Mouse (Mus musculus) CH12.LX (cell line): Measurements from ENCODE around the gene Atp5g2. TPM values are rescaled to one million over a fixed set of nuclear protein-coding genes. Genes with fewer than 3 reads are reported as not detected.
"Not testable (repeated sequence)": the region's sequence is repeated elsewhere in the genome, so short reads cannot be mapped to it uniquely, and the experiment has no call there.

Experiments used
- DNase-seq: peaks from one replicate; pipeline ENCODE4 v3.0.0-alpha.2; 2013; ENCODE audit errors: extremely low read depth
- H3K27ac ChIP-seq: 2 replicates; pipeline ENCODE4 v1.5.1; 2012; ENCODE audit warnings: low read depth, mild to moderate bottlenecking, control low read depth, moderate library complexity; ENCODE audit not compliant: insufficient read depth
- H3K27me3 ChIP-seq: replicated peaks from 2 replicates; pipeline ENCODE3; 2012; ENCODE audit warnings: inconsistent platforms
- H3K36me3 ChIP-seq, 2 experiments: replicated peaks in 1 of 2; 2 replicates each; pipeline versions ENCODE3 to v1.6.1; 2012; ENCODE audit warnings: inconsistent platforms in 1 of 2, low read length in 1 of 2, mild to moderate bottlenecking in 1 of 2, mixed read lengths in 1 of 2, moderate library complexity in 1 of 2; ENCODE audit not compliant: control insufficient read depth in 1 of 2, insufficient read depth in 1 of 2
- H3K4me1 ChIP-seq, 2 experiments: 2 replicates each; pipeline ENCODE4 v1.6.1; 2012; ENCODE audit warnings: inconsistent platforms in 1 of 2, moderate library complexity in 1 of 2; ENCODE audit not compliant: insufficient read depth in 2 of 2, control insufficient read depth in 1 of 2
- H3K4me2 ChIP-seq: 2 replicates; pipeline ENCODE4 v1.6.1; 2012; ENCODE audit warnings: low read depth, mild to moderate bottlenecking, control low read depth; ENCODE audit not compliant: poor library complexity, insufficient read depth, severe bottlenecking
- H3K4me3 ChIP-seq, 3 experiments: fragments of 150-350 bp in 1 of 3; sonication (generic) in 1 of 3; replicated peaks in 1 of 3; 2 replicates each; pipeline versions ENCODE3 to v1.5.1; 2011 to 2012; ENCODE audit warnings: low read depth in 2 of 3, low read length in 2 of 3, mild to moderate bottlenecking in 2 of 3, moderate library complexity in 2 of 3, control low read depth in 1 of 3, improper control_type of control experiment in 1 of 3, inconsistent platforms in 1 of 3, mixed read lengths in 1 of 3; ENCODE audit not compliant: poor library complexity in 1 of 3
- H3K79me2 ChIP-seq: replicated peaks from 2 replicates; pipeline ENCODE4 v1.6.1; 2012; ENCODE audit warnings: mild to moderate bottlenecking, moderate library complexity; ENCODE audit not compliant: control insufficient read depth, poor library complexity, insufficient read depth, severe bottlenecking; ENCODE audit errors: extremely low read depth
- H3K9ac ChIP-seq: 2 replicates; pipeline ENCODE4 v1.6.1; 2012; ENCODE audit warnings: low read depth, mild to moderate bottlenecking, control low read depth, moderate library complexity; ENCODE audit not compliant: insufficient read depth
- H3K9me3 ChIP-seq: replicated peaks from 2 replicates; pipeline ENCODE3; 2012; ENCODE audit warnings: low read length, inconsistent platforms, mixed read lengths
- BHLHE40 ChIP-seq: IDR thresholded peaks from 2 replicates; pipeline ENCODE4 v1.6.1; 2011; ENCODE audit warnings: mild to moderate bottlenecking, low read depth, low read length, improper control_type of control experiment
- CHD1 ChIP-seq: IDR thresholded peaks from 2 replicates; pipeline ENCODE4 v1.6.1; 2012; ENCODE audit warnings: low read depth, low read length, improper control_type of control experiment, inconsistent platforms
- CHD2 ChIP-seq: IDR thresholded peaks from 2 replicates; pipeline ENCODE4 v1.6.1; 2011; ENCODE audit warnings: low read length, improper control_type of control experiment
- CTCF ChIP-seq, 2 experiments: IDR thresholded peaks in 1 of 2; conservative IDR thresholded peaks in 1 of 2; 2 replicates each; pipeline ENCODE4 v1.5.1; 2011 to 2012; ENCODE audit warnings: low read depth in 2 of 2, low read length in 2 of 2, improper control_type of control experiment in 1 of 2, inconsistent platforms in 1 of 2, mild to moderate bottlenecking in 1 of 2, moderate library complexity in 1 of 2
- ELF1 ChIP-seq: IDR thresholded peaks from 2 replicates; pipeline ENCODE4 v1.6.1; 2014; ENCODE audit warnings: low read depth, mild to moderate bottlenecking, inconsistent platforms, low read length, improper control_type of control experiment
- HCFC1 ChIP-seq: IDR thresholded peaks from 2 replicates; pipeline ENCODE4 v1.6.1; 2012; ENCODE audit warnings: low read depth, mild to moderate bottlenecking, inconsistent platforms, low read length, improper control_type of control experiment
- JUND ChIP-seq: conservative IDR thresholded peaks from 2 replicates; pipeline ENCODE4 v1.6.1; 2011; ENCODE audit warnings: low read depth, low read length, improper control_type of control experiment
- MAFK ChIP-seq: IDR thresholded peaks from 2 replicates; pipeline ENCODE4 v1.6.1; 2011; ENCODE audit warnings: low read length, improper control_type of control experiment; ENCODE audit not compliant: insufficient replicate concordance
- MAX ChIP-seq: IDR thresholded peaks from 2 replicates; pipeline ENCODE4 v1.6.1; 2011; ENCODE audit warnings: low read length, improper control_type of control experiment
- MAZ ChIP-seq: IDR thresholded peaks from 2 replicates; pipeline ENCODE4 v1.6.1; 2012; ENCODE audit warnings: low read depth, mild to moderate bottlenecking, inconsistent platforms, low read length, improper control_type of control experiment, moderate library complexity
- MEF2A ChIP-seq: IDR thresholded peaks from 2 replicates; pipeline ENCODE4 v1.6.1; 2014; ENCODE audit warnings: low read depth, mild to moderate bottlenecking, inconsistent platforms, low read length, improper control_type of control experiment, borderline replicate concordance
- MXI1 ChIP-seq: IDR thresholded peaks from 2 replicates; pipeline ENCODE4 v1.6.1; 2011; ENCODE audit warnings: mild to moderate bottlenecking, low read depth, low read length, improper control_type of control experiment
- MYC ChIP-seq: IDR thresholded peaks from 2 replicates; pipeline ENCODE4 v1.6.1; 2011; ENCODE audit warnings: low read depth, mild to moderate bottlenecking, improper control_type of control experiment, low read length
- POLR2AphosphoS2 ChIP-seq: IDR thresholded peaks from 2 replicates; pipeline ENCODE4 v1.6.1; 2011; ENCODE audit warnings: low read depth, low read length, improper control_type of control experiment
- RCOR1 ChIP-seq: conservative IDR thresholded peaks from 2 replicates; pipeline ENCODE4 v1.6.1; 2012; ENCODE audit warnings: low read depth, mild to moderate bottlenecking, inconsistent platforms, low read length, improper control_type of control experiment
- SIN3A ChIP-seq: IDR thresholded peaks from 2 replicates; pipeline ENCODE4 v1.6.1; 2012; ENCODE audit warnings: low read length, improper control_type of control experiment, inconsistent platforms
- USF1 ChIP-seq: IDR thresholded peaks from 2 replicates; pipeline ENCODE4 v1.6.1; 2014; ENCODE audit warnings: low read depth, mild to moderate bottlenecking, inconsistent platforms, low read length, improper control_type of control experiment
- USF2 ChIP-seq: conservative IDR thresholded peaks from 2 replicates; pipeline ENCODE4 v1.6.1; 2011; ENCODE audit warnings: low read depth, low read length, improper control_type of control experiment
- ZC3H11A ChIP-seq: IDR thresholded peaks from 2 replicates; pipeline ENCODE4 v1.6.1; 2012; ENCODE audit warnings: low read depth, mild to moderate bottlenecking, inconsistent platforms, low read length, improper control_type of control experiment
- ZNF384 ChIP-seq: IDR thresholded peaks from 2 replicates; pipeline ENCODE4 v1.6.1; 2012; ENCODE audit warnings: low read depth, low read length, improper control_type of control experiment, inconsistent platforms
- dilution Hi-C: fragments of 300-500 bp; cut with MboI; formaldehyde crosslinking; loops from 2 replicates; pipeline ENCODE4 v1.14.3; 2020; ENCODE audit warnings: low sequenced_read_pairs; ENCODE audit not compliant: extremely low pct_unique_long_range_greater_than_20kb, extremely low pct_ligation_motif_present
- in situ Hi-C: fragments of 300-500 bp; cut with MboI; formaldehyde crosslinking; loops from 3 replicates; pipeline ENCODE4 v1.14.3; 2019; ENCODE audit warnings: low sequenced_read_pairs, low pct_ligation_motif_present, low pct_unique_long_range_greater_than_20kb, mixed read lengths
- polyA plus RNA-seq: library from polyadenylated mRNA; unstranded; fragments of >175 nt; gene quantifications from 2 replicates; pipeline ENCODE4 v1.2.1, GENCODE M21; 2012; ENCODE audit warnings: low read depth; ENCODE audit not compliant: insufficient read length
- total RNA-seq, 2 experiments: library from RNA; depleted of rRNA; stranded (reverse); fragments of 300-350 nt in 1 of 2; fragments of >200 nt in 1 of 2; gene quantifications; 2 replicates each; pipeline ENCODE4 v1.2.3; 2012 to 2014

Gene Atp5g2
- total and polyA plus RNA-seq, 3 experiments = 33.9 to 589 (median 281) TPM

DNA sequence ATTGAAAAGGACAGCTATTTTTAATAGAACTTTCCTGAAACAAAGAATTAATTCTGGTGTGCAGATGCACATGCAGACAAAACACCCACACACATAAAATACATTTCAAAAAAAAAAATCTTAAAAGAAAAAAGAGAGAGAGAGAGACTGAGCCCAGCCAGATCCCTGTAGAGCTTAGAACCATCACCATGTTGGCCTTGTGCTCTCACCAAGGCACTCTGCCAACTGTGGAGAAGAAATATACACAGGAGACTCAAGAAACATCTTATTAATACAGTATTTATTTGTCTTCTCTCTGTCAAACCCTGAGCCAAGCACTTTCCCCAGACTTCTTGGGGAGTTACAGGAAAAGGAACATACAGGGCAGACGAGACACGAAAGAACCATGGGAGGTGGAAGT lies 9.6 kb downstream of the Atp5g2 start:
- peaks cover 59 to 79% of the 10 kb centered on the region in 2 experiments for H3K36me3 ChIP-seq

GRCm38 (mm10) chr15:102657926-102658381 lies 14.2 kb downstream of the Atp5g2 start:
- no peaks in the 10 kb centered on the region for H3K9me3 ChIP-seq
- no peak overlapping the region for H3K4me3 ChIP-seq
- no peak overlapping the region for H3K27ac ChIP-seq
- H3K36me3 ChIP-seq = peaks cover 17 to 34% of the 10 kb centered on the region in 2 experiments
- no peaks in the 10 kb centered on the region for H3K27me3 ChIP-seq
- no peak overlapping the region for H3K4me2 ChIP-seq
- TF ChIP-seq SIN3A (no peak), MAX (no peak), JUND (no peak), MEF2A (no peak), ZC3H11A (no peak), MYC (no peak), CHD1 (no peak), RCOR1 (no peak), BHLHE40 (no peak), CHD2 (no peak)
- H3K4me1 ChIP-seq = peaks cover 0 to 7% of the 10 kb centered on the region in 2 experiments; a peak in 2 of 4 replicates
- dilution Hi-C loops (no loop called here), in situ Hi-C loops (no loop called here)
- H3K79me2 ChIP-seq = no peaks in the 10 kb centered on the region
- no peak for DNase-seq
- H3K9ac ChIP-seq = no peak overlapping the region

More for the DNA sequence above, 9.6 kb downstream of the Atp5g2 start:
- in situ Hi-C loops = loop anchor here (5.0 to 10.0 kb wide), 2 partner anchors 35 to 118 kb away; partner anchors contain the start of genes Atf7 and Gm28047
- H3K9ac ChIP-seq, dilution Hi-C loops, DNase-seq, H3K79me2 ChIP-seq, H3K4me3 ChIP-seq, H3K9me3 ChIP-seq, H3K4me2 ChIP-seq, H3K27me3 ChIP-seq, H3K27ac ChIP-seq: not testable (repeated sequence)
- peaks cover 5 to 53% of the 10 kb centered on the region in 2 experiments for H3K4me1 ChIP-seq

GRCm38 (mm10) chr15:102656658-102657057 lies 15.5 kb downstream of the Atp5g2 start:
- no peak overlapping the region for H3K4me2 ChIP-seq

More at GRCm38 (mm10) chr15:102656658-102657057, 15.5 kb downstream of the Atp5g2 start:
- TF ChIP-seq ZC3H11A (no peak), CTCF (conservative IDR thresholded peaks at IDR 0.05 in 1 of 2, IDR thresholded peaks at IDR 0.05 in 1 of 2; ENCODE audit: low read depth in 2 of 2, low read length in 2 of 2) (no peak), HCFC1 (no peak), ELF1 (no peak), MAZ (no peak), BHLHE40 (no peak), MXI1 (no peak), USF1 (no peak), POLR2AphosphoS2 (no peak), MAFK (no peak), ZNF384 (no peak), USF2 (no peak), MAX (no peak)
- peaks cover 0 to 9% of the 10 kb centered on the region in 2 experiments; a peak in 2 of 4 replicates for H3K4me1 ChIP-seq
- no peak overlapping the region for H3K27ac ChIP-seq
- no peak overlapping the region for H3K9ac ChIP-seq
- in situ Hi-C loops (no loop called here), dilution Hi-C loops (no loop called here)
- H3K79me2 ChIP-seq = no peaks in the 10 kb centered on the region
- H3K9me3 ChIP-seq = no peaks in the 10 kb centered on the region
- no peak overlapping the region for H3K4me3 ChIP-seq
- no peak for DNase-seq
- peaks cover 9 to 23% of the 10 kb centered on the region in 2 experiments for H3K36me3 ChIP-seq
- H3K27me3 ChIP-seq = no peaks in the 10 kb centered on the region
